Mouse (Mus musculus) midbrain, embryonic 14.5 days (tissue): ENCODE data around the gene Bphl. TPM values are rescaled to one million over a fixed set of nuclear protein-coding genes. Genes with fewer than 3 reads are reported as not detected.

Experiments used
- ATAC-seq: fragments of 200-750 bp; cut with Nextera tagmentation; 2 replicates; pipeline ENCODE4 v1.8.0; 2017; ENCODE audit warnings: moderate number of reproducible peaks, moderate library complexity; ENCODE audit not compliant: low FRiP score, low TSS enrichment
- DNase-seq: peaks from one replicate; pipeline ENCODE4 v3.0.0-alpha.2; 2015
- H3K27ac ChIP-seq: fragments of 300-500 bp; sonication (generic); replicated peaks from 2 replicates; pipeline ENCODE4 v1.5.1; 2014; ENCODE audit warnings: mild to moderate bottlenecking, low read depth, low read length, moderate library complexity
- H3K27me3 ChIP-seq: fragments of 300-500 bp; sonication (generic); 2 replicates; pipeline ENCODE4 v1.6.1; 2014; ENCODE audit warnings: low read length, control low read depth, mixed read lengths; ENCODE audit not compliant: control insufficient read depth, insufficient read depth
- H3K36me3 ChIP-seq: fragments of 300-500 bp; sonication (generic); 2 replicates; pipeline ENCODE4 v1.6.1; 2014; ENCODE audit warnings: low read length, control low read depth; ENCODE audit not compliant: control insufficient read depth, insufficient read depth
- H3K4me1 ChIP-seq: fragments of 300-500 bp; sonication (generic); 2 replicates; pipeline ENCODE4 v1.6.1; 2014; ENCODE audit warnings: mild to moderate bottlenecking, antibody characterized with exemption, low read length, control low read depth; ENCODE audit not compliant: control insufficient read depth, insufficient read depth
- H3K4me2 ChIP-seq: fragments of 300-500 bp; sonication (generic); 2 replicates; pipeline ENCODE4 v1.6.1; 2014; ENCODE audit warnings: mild to moderate bottlenecking, low read length, moderate library complexity
- H3K4me3 ChIP-seq: fragments of 300-500 bp; sonication (generic); replicated peaks from 2 replicates; pipeline ENCODE4 v1.5.1; 2014; ENCODE audit warnings: low read depth, low read length
- H3K9ac ChIP-seq: fragments of 300-500 bp; sonication (generic); replicated peaks from 2 replicates; pipeline ENCODE4 v1.6.1; 2014; ENCODE audit warnings: mild to moderate bottlenecking, low read length, moderate library complexity
- H3K9me3 ChIP-seq: fragments of 300-500 bp; sonication (generic); 2 replicates; pipeline ENCODE4 v1.6.1; 2016; ENCODE audit warnings: low read length, control low read depth, mixed read lengths; ENCODE audit not compliant: control insufficient read depth
- WGBS: fragments of 180-500 bp; shearing (Covaris S2); extraction: QIAGEN DNeasy Blood & Tissue Kit; methylation state at CpG from one replicate; pipeline ENCODE4 v1.1.7; 2014; 5-methylcytosine and 5-hydroxymethylcytosine counted together
- polyA plus RNA-seq: library from polyadenylated mRNA; unstranded; fragments of >200 nt; fragmentation: Nextera tagmentation; extraction: Ambion mirVana; gene quantifications from 2 replicates; pipeline ENCODE4 v1.2.1, GENCODE M21; 2014

The Bphl gene
- polyA plus RNA-seq, 1 experiment from 2014 or later, result 36.8 TPM

DNA sequence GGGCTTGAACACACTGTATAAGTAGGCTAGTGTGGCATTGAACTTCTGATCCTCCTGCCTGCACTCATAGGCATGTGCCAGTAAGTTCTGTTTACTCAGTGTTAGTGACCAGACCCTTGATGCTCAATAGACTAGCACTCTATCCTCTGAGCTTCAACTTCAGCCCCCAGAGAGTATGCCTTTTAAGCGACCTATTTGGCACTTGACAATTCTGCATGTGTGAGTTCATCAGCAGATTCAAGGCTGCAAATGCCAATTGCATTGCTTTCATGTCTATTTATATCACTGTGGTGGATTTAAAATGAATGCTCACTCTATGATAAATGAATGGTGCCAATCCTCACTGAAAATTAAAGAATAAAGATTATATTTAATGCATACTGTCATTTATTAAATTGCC, 68.0 kb downstream of the Bphl start:
- DNase-seq (no peak), ATAC-seq (no peak)
- no peaks in the 10 kb centered on the region for H3K36me3 ChIP-seq
- no peak overlapping the region for H3K27ac ChIP-seq
- 80% methylated on average over 1 of the region's 1 CpGs for WGBS
- no peaks in the 10 kb centered on the region for H3K27me3 ChIP-seq
- no peak overlapping the region for H3K4me3 ChIP-seq
- H3K4me1 ChIP-seq, result no peaks in the 10 kb centered on the region
- no peaks in the 10 kb centered on the region for H3K9me3 ChIP-seq
- H3K4me2 ChIP-seq, result no peak overlapping the region
- no peak overlapping the region for H3K9ac ChIP-seq

DNA sequence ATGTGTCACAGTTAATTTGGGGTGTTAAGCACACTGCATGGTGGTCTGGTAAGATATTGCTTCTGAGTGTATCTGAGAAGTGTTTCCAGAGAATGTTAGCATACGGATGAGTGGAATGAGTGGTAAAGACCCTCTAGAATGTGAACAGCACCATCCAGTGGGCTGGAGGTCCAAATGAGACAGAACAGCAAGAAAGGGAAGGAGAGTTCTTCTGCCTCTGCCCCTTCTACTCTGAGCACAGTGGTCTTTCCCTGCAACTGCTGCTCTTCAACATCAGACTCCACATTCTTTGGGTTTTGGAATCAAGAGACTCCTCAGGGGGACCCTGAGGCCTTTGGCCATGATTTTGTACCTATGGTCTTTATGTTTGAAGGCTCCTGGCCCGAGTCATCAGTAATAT, 68.9 kb downstream of the Bphl start:
- H3K27me3 ChIP-seq, result no peaks in the 10 kb centered on the region
- DNase-seq, result no peak
- no peaks in the 10 kb centered on the region for H3K4me1 ChIP-seq

DNA sequence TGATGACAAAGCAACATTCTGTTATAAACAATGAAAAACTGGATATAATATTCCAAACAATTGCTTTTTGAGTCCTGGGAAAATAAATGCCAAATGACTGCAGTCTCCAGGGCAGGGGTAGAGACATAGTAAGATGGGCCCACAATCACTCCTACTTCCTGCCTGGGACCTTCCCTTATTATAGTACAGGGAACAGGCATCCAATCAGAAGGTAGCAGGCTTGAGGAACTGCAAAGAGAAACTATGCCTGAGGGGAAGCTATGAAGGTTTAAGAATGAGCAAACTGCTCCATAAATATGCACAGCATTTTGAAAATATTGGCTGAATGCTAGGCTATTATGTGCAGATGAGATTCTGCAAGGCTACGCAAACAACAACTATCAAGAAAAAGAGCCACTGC, 69.6 kb downstream of the Bphl start:
- DNase-seq, result no peak
- Histone ChIP-seq H3K9ac (no peak overlapping the region), H3K36me3 (no peaks in the 10 kb centered on the region), H3K4me1 (no peaks in the 10 kb centered on the region), H3K4me3 (no peak overlapping the region), H3K4me2 (no peak overlapping the region), H3K9me3 (no peaks in the 10 kb centered on the region), H3K27ac (no peak overlapping the region), H3K27me3 (no peaks in the 10 kb centered on the region)
- no peak for ATAC-seq
- 89% methylated on average over 1 of the region's 1 CpGs for WGBS

More for the DNA sequence above, 68.9 kb downstream of the Bphl start:
- H3K27ac ChIP-seq, result no peak overlapping the region
- no peak overlapping the region for H3K4me3 ChIP-seq
- WGBS, result 87% methylated on average over 2 of the region's 2 CpGs
- no peak for ATAC-seq
- H3K4me2 ChIP-seq, result no peak overlapping the region
- H3K9me3 ChIP-seq, result no peaks in the 10 kb centered on the region
- H3K9ac ChIP-seq, result no peak overlapping the region
- H3K36me3 ChIP-seq, result no peaks in the 10 kb centered on the region

DNA sequence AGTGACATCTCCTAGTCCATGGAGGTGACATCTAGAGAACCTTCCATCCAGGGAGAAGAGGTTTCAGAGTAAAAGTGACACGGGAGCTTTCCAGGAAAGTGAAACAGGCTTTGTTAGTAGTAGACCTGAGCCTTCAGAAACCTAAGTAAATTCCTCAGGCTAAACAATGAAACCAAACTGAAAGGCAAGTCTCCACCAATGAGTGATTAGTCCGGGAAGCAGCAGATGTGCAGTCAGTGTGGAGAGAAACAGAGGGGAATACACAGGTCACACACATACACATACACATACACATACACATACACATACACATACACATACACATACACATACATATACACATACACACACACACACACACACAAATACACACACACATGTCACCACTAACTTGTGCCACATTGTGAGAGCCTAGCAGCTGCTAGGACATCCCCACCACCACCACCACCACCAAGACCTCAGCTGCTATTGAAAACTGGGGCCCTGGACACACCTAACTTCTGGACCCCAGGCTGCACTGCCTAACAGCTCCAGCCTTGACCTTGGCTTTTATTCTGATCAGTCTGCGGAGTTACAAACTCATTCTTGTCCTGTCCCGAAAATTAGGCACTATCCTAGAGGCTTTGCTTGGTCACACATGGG, 71.8 kb downstream of the Bphl start:
- no peaks in the 10 kb centered on the region for H3K4me1 ChIP-seq
- H3K4me3 ChIP-seq, result no peak overlapping the region
- no peak for ATAC-seq
- no peak overlapping the region for H3K4me2 ChIP-seq
- H3K9me3 ChIP-seq, result no peaks in the 10 kb centered on the region
- H3K9ac ChIP-seq, result no peak overlapping the region
- no peak overlapping the region for H3K27ac ChIP-seq
- WGBS, result 55% methylated on average over 4 of the region's 4 CpGs
- H3K36me3 ChIP-seq, result no peaks in the 10 kb centered on the region
- no peaks in the 10 kb centered on the region for H3K27me3 ChIP-seq
- DNase-seq, result no peak

DNA sequence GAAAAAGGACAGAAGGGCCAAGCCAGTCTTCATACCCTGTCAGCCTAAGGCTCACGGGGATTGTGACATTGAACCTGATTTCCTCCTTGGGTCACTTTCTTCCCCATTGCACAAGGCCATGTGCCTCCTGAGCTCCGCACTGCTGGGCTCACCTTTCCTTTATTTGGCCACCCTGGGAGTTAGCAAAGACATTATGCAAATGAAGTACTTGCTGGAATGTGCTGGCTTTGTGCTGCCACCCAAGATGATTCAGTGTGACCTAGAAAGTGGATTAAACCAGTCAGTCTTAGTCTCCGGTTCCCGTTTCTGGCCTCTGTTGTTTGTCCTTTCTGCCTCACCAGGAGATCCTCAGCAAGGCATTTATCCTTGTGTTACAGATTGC, 72.3 kb downstream of the Bphl start:
- Histone ChIP-seq H3K4me3 (no peak overlapping the region), H3K36me3 (no peaks in the 10 kb centered on the region), H3K27me3 (no peaks in the 10 kb centered on the region), H3K9ac (no peak overlapping the region), H3K4me2 (no peak overlapping the region), H3K9me3 (no peaks in the 10 kb centered on the region), H3K4me1 (no peaks in the 10 kb centered on the region), H3K27ac (no peak overlapping the region)
- WGBS, result 9% methylated on average over 4 of the region's 4 CpGs
- ATAC-seq (no peak), DNase-seq (no peak)

DNA sequence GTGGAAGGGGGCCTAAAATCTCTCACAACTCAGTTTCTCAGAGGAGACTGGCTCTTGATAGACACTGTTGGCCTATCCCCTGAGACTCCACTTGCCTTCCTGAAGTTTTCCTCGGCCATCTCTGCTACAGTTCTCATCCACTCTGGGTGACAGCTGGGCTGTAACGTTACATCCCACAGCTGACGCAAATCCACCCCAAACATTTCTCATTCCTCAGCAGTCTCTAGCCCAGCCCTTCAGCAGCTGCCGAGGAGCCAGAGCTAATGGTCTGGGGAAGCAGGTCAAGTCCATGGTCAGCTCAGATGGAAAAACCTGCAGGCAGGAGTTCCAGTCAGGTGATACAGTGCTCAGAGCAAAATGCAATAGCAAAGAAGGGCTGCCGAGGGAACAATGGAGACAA, 73.6 kb downstream of the Bphl start:
- Histone ChIP-seq H3K27ac (no peak overlapping the region), H3K27me3 (no peaks in the 10 kb centered on the region), H3K4me3 (no peak overlapping the region), H3K4me2 (no peak overlapping the region), H3K9ac (no peak overlapping the region), H3K9me3 (no peaks in the 10 kb centered on the region), H3K36me3 (no peaks in the 10 kb centered on the region), H3K4me1 (no peaks in the 10 kb centered on the region)
- 70% methylated on average over 5 of the region's 5 CpGs for WGBS
- no peak for ATAC-seq
- DNase-seq, result no peak

DNA sequence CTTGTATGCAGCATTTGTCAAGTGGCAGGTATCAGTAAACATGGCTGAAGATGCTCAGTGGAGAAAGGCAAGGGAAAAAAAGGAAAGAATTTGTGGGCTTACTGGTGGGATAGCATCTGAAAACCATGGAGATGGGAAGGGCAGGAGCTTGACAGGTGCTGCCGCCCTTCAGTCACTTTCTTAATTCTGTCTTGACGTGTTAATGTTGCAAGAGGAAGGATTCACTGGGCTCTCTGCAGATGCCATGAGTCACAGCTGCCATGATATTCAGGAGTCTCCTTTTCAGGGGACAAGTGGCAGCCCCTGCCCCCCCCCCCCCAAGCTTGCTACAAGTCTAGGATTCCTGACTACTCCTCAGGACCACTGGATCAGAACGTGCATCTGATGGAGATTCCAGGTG, 74.5 kb downstream of the Bphl start:
- no peak for DNase-seq
- H3K27me3 ChIP-seq, result no peaks in the 10 kb centered on the region
- H3K9ac ChIP-seq, result no peak overlapping the region
- H3K9me3 ChIP-seq, result no peaks in the 10 kb centered on the region
- H3K27ac ChIP-seq, result no peak overlapping the region
- H3K36me3 ChIP-seq, result no peaks in the 10 kb centered on the region
- no peak for ATAC-seq
- H3K4me1 ChIP-seq, result no peaks in the 10 kb centered on the region
- no peak overlapping the region for H3K4me3 ChIP-seq
- 78% methylated on average over 3 of the region's 3 CpGs for WGBS
- no peak overlapping the region for H3K4me2 ChIP-seq

DNA sequence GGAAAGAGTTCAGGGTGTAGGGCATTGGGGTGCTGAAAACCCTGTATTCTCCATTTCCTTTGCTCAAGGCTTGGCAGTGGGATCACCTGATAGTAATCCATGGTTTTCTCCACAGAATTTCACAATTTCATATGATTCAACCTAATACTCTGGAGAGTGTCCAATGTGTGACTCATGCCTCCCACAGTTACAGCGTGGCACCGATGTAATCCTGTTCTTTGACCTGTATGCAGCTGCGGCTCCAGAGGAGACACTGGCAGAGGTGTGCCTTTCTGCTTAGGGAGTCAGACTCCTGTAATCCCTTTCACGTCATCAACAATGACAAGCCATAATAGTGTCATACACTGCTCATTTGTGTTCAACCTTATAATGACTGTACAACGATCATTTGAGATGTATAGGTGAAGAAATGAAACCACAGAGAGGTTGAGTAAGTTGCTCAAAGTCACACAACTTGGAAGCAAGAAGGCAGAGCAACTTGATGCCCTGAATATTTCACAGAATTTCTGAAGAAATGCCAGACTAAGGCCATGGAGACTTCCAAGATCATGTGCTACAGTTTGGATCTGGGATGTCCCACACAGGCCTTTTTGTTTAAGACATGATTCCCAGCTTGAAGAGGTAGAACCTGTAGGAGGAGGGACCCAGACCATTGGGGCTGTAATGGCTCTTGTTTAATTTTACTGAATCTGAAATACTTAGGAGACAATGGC, 75.1 kb downstream of the Bphl start:
- ATAC-seq, result no peak
- WGBS, result 88% methylated on average over 5 of the region's 5 CpGs
- no peak overlapping the region for H3K27ac ChIP-seq

DNA sequence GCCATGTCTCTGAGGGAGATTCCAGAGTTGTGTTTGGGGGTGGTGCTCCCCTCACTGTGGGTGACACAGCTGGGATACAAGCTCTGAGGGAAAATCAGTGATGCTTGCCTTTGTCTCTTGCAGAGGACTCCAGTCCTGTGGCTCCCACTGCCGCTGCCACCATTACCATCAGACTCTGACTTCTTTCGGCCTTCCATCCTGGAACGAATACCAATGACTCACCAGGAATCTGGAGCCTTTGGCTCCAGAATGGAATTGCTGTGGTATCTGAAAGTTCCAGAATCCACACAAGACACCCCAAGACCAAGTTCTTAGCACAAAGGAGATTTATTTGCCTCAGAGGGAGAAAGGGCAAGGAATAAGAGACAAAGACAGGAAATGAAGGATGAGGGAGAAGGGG, 75.7 kb downstream of the Bphl start:
- Histone ChIP-seq H3K4me3 (no peak overlapping the region), H3K4me2 (no peak overlapping the region), H3K36me3 (no peaks in the 10 kb centered on the region), H3K4me1 (no peaks in the 10 kb centered on the region), H3K27ac (no peak overlapping the region), H3K27me3 (no peaks in the 10 kb centered on the region), H3K9me3 (no peaks in the 10 kb centered on the region), H3K9ac (no peak overlapping the region)
- DNase-seq (no peak), ATAC-seq (no peak)
- WGBS, result 79% methylated on average over 3 of the region's 3 CpGs

More for the DNA sequence above, 75.1 kb downstream of the Bphl start:
- Histone ChIP-seq H3K36me3 (no peaks in the 10 kb centered on the region), H3K4me1 (no peaks in the 10 kb centered on the region), H3K9ac (no peak overlapping the region), H3K27me3 (no peaks in the 10 kb centered on the region), H3K4me3 (no peak overlapping the region), H3K4me2 (no peak overlapping the region), H3K9me3 (no peaks in the 10 kb centered on the region)
- DNase-seq, result no peak
